Mouse (Mus musculus) ES-Bruce4 (cell line): ENCODE results near the gene Gm26620. TPM values are rescaled to one million over a fixed set of nuclear protein-coding genes. Genes with fewer than 3 reads are reported as not detected.
A peak's percentile ranks its signal among the peaks of the same experiment; 100 is the strongest.

Source experiments
- H3K27ac ChIP-seq: 2 replicates; pipeline ENCODE4 v1.5.1; 2012; ENCODE audit warnings: low read length, inconsistent platforms; ENCODE audit not compliant: insufficient read depth
- H3K27me3 ChIP-seq: 2 replicates; pipeline ENCODE4 v1.6.1; 2012; ENCODE audit warnings: mild to moderate bottlenecking, low read length, inconsistent platforms; ENCODE audit not compliant: control insufficient read depth, poor library complexity, insufficient read depth, severe bottlenecking
- H3K36me3 ChIP-seq: 2 replicates; pipeline ENCODE4 v1.6.1; 2012; ENCODE audit warnings: inconsistent platforms, mild to moderate bottlenecking, low read length, moderate library complexity; ENCODE audit not compliant: control insufficient read depth, poor library complexity, insufficient read depth, severe bottlenecking
- H3K4me1 ChIP-seq: one replicate; pipeline ENCODE4 v1.8.1; 2011; ENCODE audit warnings: low read length; ENCODE audit not compliant: control insufficient read depth, insufficient read depth
- H3K4me3 ChIP-seq: 2 replicates; pipeline ENCODE4 v1.5.1; 2011; ENCODE audit warnings: low read depth, mild to moderate bottlenecking, low read length
- H3K9ac ChIP-seq: 2 replicates; pipeline ENCODE4 v1.6.1; 2012; ENCODE audit warnings: low read depth, mild to moderate bottlenecking, inconsistent platforms; ENCODE audit not compliant: poor library complexity, severe bottlenecking
- H3K9me3 ChIP-seq: replicated peaks from 2 replicates; pipeline ENCODE4 v1.6.1; 2012; ENCODE audit warnings: mild to moderate bottlenecking, low read length, inconsistent platforms; ENCODE audit not compliant: control insufficient read depth, poor library complexity, insufficient read depth, severe bottlenecking
- CTCF ChIP-seq: IDR thresholded peaks from one replicate; pipeline ENCODE4 v1.8.1; 2011; ENCODE audit warnings: low read depth, low read length
- EP300 ChIP-seq: IDR thresholded peaks from 2 replicates; pipeline ENCODE4 v1.6.1; 2011; ENCODE audit warnings: low read depth, low read length; ENCODE audit not compliant: insufficient read depth
- POLR2A ChIP-seq: IDR thresholded peaks from one replicate; pipeline ENCODE4 v1.8.1; 2011; ENCODE audit warnings: low read length; ENCODE audit not compliant: insufficient read depth
- polyA plus RNA-seq: library from polyadenylated mRNA; stranded (reverse); fragments of >200 nt; gene quantifications from 2 replicates; pipeline ENCODE4 v1.2.4, GENCODE M21; 2011; ENCODE audit warnings: low read depth; ENCODE audit not compliant: missing spikeins, insufficient read depth, insufficient read length

Gm26620 gene
- polyA plus RNA-seq, 1 experiment, result not detected

DNA sequence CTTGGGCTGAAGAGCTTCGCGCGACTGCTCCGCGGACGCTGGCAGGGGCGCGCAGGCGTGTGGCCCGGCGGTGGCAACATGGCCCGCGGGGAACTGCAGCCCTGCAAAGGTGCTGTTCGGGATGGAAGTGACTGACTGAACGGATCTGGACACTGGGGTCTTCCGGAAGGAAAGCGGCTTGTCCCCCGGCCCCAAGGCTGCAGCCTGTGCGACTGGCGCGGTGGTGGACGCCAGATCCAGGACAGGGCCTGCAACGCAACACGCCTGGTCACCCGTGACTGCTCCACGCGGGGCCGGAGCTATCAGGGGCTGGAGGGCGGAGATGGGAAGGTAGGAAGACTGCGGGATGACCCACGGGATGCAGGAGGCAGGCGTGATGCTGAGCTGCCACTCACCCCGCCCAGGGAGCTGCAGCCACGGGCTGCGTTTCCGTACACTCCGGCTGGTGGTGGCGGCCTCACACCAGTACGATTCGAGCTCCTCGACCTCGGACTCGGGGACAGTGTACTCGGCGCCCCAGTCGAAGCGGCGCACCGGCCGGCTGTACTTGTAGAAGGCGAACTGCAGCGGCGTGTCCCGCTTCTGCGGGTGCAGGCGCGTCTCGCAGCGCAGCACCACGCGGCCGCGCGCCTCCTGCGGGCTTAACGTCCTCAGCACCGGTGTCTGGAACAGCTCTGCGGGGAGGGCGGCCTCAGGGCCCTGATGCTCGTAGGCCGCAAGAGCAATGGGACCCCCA lies 22.8 kb downstream of the Gm26620 start:
- H3K27me3 ChIP-seq, result no peaks in the 10 kb centered on the region
- no peak overlapping the region for H3K27ac ChIP-seq

DNA sequence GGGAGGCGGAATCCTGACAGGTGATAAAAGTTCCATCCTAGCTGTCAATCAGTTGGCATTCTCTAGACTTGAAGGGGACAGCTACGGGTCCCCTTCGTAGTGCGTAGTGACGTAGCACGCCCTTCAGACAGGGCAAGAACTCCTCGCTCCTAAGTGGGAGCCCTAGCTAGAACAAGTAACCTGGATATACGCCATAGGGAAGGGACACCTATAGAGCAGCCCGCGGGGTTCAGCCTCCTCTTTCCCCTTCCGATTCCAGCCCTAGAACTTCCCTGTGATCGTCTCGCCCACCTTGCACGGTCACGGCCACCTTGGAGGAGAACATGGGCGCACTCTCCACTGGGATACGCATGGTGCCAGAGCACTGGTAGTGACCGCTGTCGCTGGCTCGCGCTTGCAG lies 23.5 kb downstream of the Gm26620 start:
- Histone ChIP-seq H3K27me3 (no peaks in the 10 kb centered on the region), H3K36me3 (no peaks in the 10 kb centered on the region), H3K9ac (no peak overlapping the region), H3K9me3 (no peaks in the 10 kb centered on the region), H3K27ac (no peak overlapping the region), H3K4me3 (peak overlapping the region; percentile 48), H3K4me1 (no peaks in the 10 kb centered on the region)
- no peak for TF ChIP-seq CTCF
- TF ChIP-seq POLR2A, result no peak
- no peak for TF ChIP-seq EP300

More for the DNA sequence above, 22.8 kb downstream of the Gm26620 start:
- Histone ChIP-seq H3K9me3 (no peaks in the 10 kb centered on the region), H3K36me3 (no peaks in the 10 kb centered on the region), H3K4me3 (peak overlapping the region; percentile 48), H3K9ac (0 out of 2 replicates have a peak overlapping the region, but pooled peaks have one; percentile 1), H3K4me1 (no peaks in the 10 kb centered on the region)
- TF ChIP-seq EP300 (no peak), CTCF (no peak), POLR2A (no peak)

DNA sequence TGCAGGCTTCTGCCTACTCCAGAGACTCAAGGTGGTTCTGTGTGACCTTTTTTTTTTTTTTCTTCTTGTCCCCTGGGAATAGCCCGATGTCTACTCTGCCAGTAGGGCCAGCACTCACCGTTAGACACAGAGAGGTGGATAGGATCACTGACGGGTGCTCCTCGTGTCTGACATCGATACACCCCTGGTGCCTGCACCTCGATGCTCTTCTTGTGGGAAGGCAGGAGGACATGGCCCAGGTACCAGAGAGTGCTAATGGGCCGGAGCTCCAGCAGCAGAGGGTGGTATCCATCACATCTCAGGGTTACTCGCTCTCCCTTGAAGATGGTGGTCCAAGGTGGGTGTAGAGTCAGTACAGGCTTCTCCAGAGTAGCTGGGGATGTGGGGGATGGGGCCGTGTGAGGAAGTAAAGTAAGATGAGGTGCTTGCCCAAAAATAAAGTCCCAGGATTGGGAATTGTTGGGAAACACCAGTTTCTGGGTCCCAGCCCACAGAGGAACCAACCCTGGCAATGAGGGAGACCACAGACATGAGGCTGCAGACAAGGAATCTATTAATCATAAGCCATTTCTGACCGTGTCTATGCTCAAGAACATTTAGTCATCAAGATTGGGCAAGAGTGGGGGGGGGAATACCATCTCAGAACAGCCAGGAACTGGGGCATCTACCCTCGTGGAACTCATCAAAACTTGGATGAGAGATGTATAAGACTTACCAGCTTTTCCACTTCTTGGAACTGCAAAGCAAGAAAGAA lies 27.2 kb downstream of the Gm26620 start:
- TF ChIP-seq CTCF (no peak), EP300 (no peak), POLR2A (no peak)
- H3K9ac ChIP-seq, result no peak overlapping the region
- H3K4me1 ChIP-seq, result no peaks in the 10 kb centered on the region
- H3K27ac ChIP-seq, result no peak overlapping the region
- H3K27me3 ChIP-seq, result no peaks in the 10 kb centered on the region
- no peak overlapping the region for H3K4me3 ChIP-seq
- no peaks in the 10 kb centered on the region for H3K9me3 ChIP-seq
- H3K36me3 ChIP-seq, result no peaks in the 10 kb centered on the region

DNA sequence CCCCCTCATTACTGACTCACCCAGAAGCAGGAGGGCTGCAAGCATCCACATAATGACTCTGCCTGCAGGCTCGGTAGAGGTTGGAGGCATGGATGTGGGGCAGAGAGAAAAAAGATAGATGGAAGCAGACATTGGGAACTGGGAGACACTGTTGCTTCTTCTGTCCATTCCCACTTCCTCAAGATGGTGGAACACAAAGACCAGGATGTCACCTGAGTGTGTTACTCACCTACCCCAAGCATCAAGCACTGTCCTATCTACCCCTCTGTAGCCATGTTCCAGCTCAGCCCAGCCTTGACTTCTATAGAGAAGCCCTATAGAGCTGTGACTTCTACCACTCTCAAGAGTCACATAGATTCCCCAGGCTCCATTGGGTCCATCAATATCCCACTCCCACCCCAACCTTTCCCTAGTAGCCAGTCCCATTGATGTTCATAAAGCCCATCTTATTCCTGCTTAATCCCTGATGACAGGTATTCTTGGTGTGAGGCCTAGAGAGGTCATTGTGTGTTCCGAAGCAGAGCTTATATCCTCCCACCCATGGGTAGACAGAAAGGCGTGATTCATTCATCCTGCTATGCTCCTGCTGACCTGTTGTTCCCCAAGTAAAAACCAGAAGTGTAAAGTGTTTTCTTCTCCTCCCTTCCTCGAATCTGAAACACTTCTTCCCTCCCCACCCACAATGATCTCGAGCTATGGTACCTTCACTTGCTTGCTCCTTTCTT lies 28.2 kb downstream of the Gm26620 start, which contains the start of gene Fcrlb:
Fcrlb (minus strand) TSS at position 51 of the 725 bp plus-strand sequence.
- no peaks in the 10 kb centered on the region for H3K4me1 ChIP-seq
- TF ChIP-seq POLR2A, result no peak
- no peak for TF ChIP-seq EP300
- no peak for TF ChIP-seq CTCF
- no peaks in the 10 kb centered on the region for H3K36me3 ChIP-seq
- no peaks in the 10 kb centered on the region for H3K27me3 ChIP-seq
- H3K4me3 ChIP-seq, result no peak within 1 kb of the TSS
- H3K9me3 ChIP-seq, result no peaks in the 10 kb centered on the region
- H3K9ac ChIP-seq, result no peak within 1 kb of the TSS
- H3K27ac ChIP-seq, result no peak within 1 kb of the TSS

DNA sequence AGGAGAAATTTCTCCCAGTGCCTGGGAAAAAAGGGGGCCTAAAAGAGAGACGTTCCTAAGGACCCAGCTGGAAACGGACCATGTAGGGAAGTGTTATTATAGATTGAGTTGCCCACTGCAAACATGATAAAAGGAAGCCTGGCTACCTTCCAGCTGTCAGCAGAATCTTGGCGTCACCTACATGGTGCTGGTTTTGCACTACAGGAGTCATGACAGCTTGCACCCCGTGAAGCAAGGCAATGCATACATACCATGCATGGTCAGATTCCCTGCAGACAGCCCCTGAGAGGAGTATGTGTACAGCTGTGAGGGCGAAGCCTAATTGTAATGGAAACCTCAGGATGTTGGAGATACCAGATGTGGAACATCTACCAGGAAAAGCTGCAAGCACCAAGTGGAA lies 30.8 kb downstream of the Gm26620 start:
- H3K36me3 ChIP-seq, result no peaks in the 10 kb centered on the region
- no peak overlapping the region for H3K9ac ChIP-seq
- no peaks in the 10 kb centered on the region for H3K4me1 ChIP-seq
- TF ChIP-seq POLR2A, result no peak
- TF ChIP-seq CTCF, result no peak
- TF ChIP-seq EP300, result no peak
- H3K9me3 ChIP-seq, result no peaks in the 10 kb centered on the region
- H3K27ac ChIP-seq, result no peak overlapping the region
- H3K4me3 ChIP-seq, result no peak overlapping the region
- H3K27me3 ChIP-seq, result no peaks in the 10 kb centered on the region
